Mouse (Mus musculus) ES-E14 (cell line): ENCODE results near the gene Hoxc5. TPM values are rescaled to one million over a fixed set of nuclear protein-coding genes. Genes with fewer than 3 reads are reported as not detected.

ENCODE experiments used
- DNase-seq: peaks from one replicate; pipeline ENCODE4 v3.0.0-alpha.2; 2013; ENCODE audit warnings: low read depth, low spot score
- H3K27ac ChIP-seq: 2 replicates; pipeline ENCODE4 v1.5.1; 2012; ENCODE audit warnings: low read depth, mild to moderate bottlenecking, low read length, moderate library complexity, mixed read lengths; ENCODE audit not compliant: poor library complexity, insufficient read depth, severe bottlenecking
- H3K36me3 ChIP-seq: 2 replicates; pipeline ENCODE4 v1.6.1; 2012; ENCODE audit warnings: mild to moderate bottlenecking, low read length, moderate library complexity, mixed read lengths; ENCODE audit not compliant: control insufficient read depth, poor library complexity, insufficient read depth, severe bottlenecking
- H3K4me1 ChIP-seq, 2 experiments: fragments of 150-350 bp in 1 of 2; sonication (generic) in 1 of 2; 2 replicates each; pipeline ENCODE4 v1.6.1; 2012; ENCODE audit warnings: low read length in 2 of 2, mild to moderate bottlenecking in 1 of 2, mixed read lengths in 1 of 2; ENCODE audit not compliant: control insufficient read depth in 2 of 2, insufficient read depth in 2 of 2, poor library complexity in 1 of 2
- H3K4me3 ChIP-seq, 2 experiments: fragments of 150-350 bp in 1 of 2; sonication (generic) in 1 of 2; 2 replicates each; pipeline ENCODE4 v1.5.1; 2012; ENCODE audit warnings: low read length in 2 of 2, low read depth in 1 of 2, mild to moderate bottlenecking in 1 of 2, mixed read lengths in 1 of 2; ENCODE audit not compliant: insufficient read depth in 1 of 2, poor library complexity in 1 of 2, severe bottlenecking in 1 of 2
- H3K9ac ChIP-seq: 2 replicates; pipeline ENCODE4 v1.6.1; 2012; ENCODE audit warnings: low read depth, mild to moderate bottlenecking, low read length, mixed read lengths; ENCODE audit not compliant: poor library complexity, insufficient read depth, severe bottlenecking
- H3K9me3 ChIP-seq: fragments of 150-350 bp; sonication (generic); 2 replicates; pipeline ENCODE4 v1.6.1; 2012; ENCODE audit warnings: low read depth, mild to moderate bottlenecking, low read length; ENCODE audit not compliant: control insufficient read depth, insufficient read depth
- CHD2 ChIP-seq: IDR thresholded peaks from 2 replicates; pipeline ENCODE4 v1.6.1; 2014; ENCODE audit warnings: mild to moderate bottlenecking, low read depth, low read length, inconsistent platforms
- HCFC1 ChIP-seq: IDR thresholded peaks from 2 replicates; pipeline ENCODE4 v1.6.1; 2012; ENCODE audit warnings: low read length, inconsistent platforms, borderline replicate concordance; ENCODE audit not compliant: insufficient read depth
- MAFK ChIP-seq: IDR thresholded peaks from 2 replicates; pipeline ENCODE4 v1.6.1; 2014; ENCODE audit warnings: mild to moderate bottlenecking, low read depth, low read length, inconsistent platforms; ENCODE audit not compliant: insufficient read depth
- ZC3H11A ChIP-seq: IDR thresholded peaks from 2 replicates; pipeline ENCODE4 v1.6.1; 2012; ENCODE audit warnings: low read depth, mild to moderate bottlenecking, inconsistent platforms, low read length, borderline replicate concordance
- ZNF384 ChIP-seq: IDR thresholded peaks from 2 replicates; pipeline ENCODE4 v1.6.1; 2012; ENCODE audit warnings: low read depth, low read length, inconsistent platforms
- in situ Hi-C, 2 experiments: fragments of 600-800 bp; cut with MboI; formaldehyde crosslinking; loops; one replicate each; pipeline ENCODE4 v1.15.1; 2025; ENCODE audit warnings: low sequenced_read_pairs in 2 of 2, inconsistent platforms in 1 of 2; ENCODE audit not compliant: unreplicated experiment in 2 of 2
- total RNA-seq: library from RNA; depleted of rRNA; stranded (reverse); fragments of 300-350 nt; gene quantifications from 2 replicates; pipeline ENCODE4 v1.2.3, GENCODE M21; 2012

Hoxc5 gene
- total RNA-seq, 1 experiment: 0.22 TPM

GRCm38 (mm10) chr15:102978615-102979515 is 11.6 kb downstream of the Hoxc5 start:
- TF ChIP-seq ZC3H11A: no peak
- no peak for TF ChIP-seq HCFC1
- TF ChIP-seq MAFK: no peak
- TF ChIP-seq ZNF384: no peak
- TF ChIP-seq CHD2: no peak
- no peak overlapping the region for H3K27ac ChIP-seq
- no peaks in the 10 kb centered on the region for H3K9me3 ChIP-seq
- no peak overlapping the region for H3K4me3 ChIP-seq
- H3K4me1 ChIP-seq: peaks cover 0 to 6% of the 10 kb centered on the region in 2 experiments; a peak in 1 of 4 replicates
- DNase-seq: no peak
- in situ Hi-C loops: loop anchor here in 1 of 2 experiments (25.0 kb wide), 1 partner anchor 333 kb away; the partner anchor contains the start of gene Gpr84
- H3K9ac ChIP-seq: no peak overlapping the region
- no peaks in the 10 kb centered on the region for H3K36me3 ChIP-seq

- Histone ChIP-seq H3K27ac (no peak overlapping the region), H3K4me3 (no peak overlapping the region), H3K9me3 (no peaks in the 10 kb centered on the region), H3K36me3 (no peaks in the 10 kb centered on the region), H3K9ac (no peak overlapping the region), H3K4me1 (peaks cover 0 to 6% of the 10 kb centered on the region in 2 experiments; a peak in 1 of 4 replicates)
- in situ Hi-C loops: loop anchor here in 1 of 2 experiments (10.0 to 25.0 kb wide), 3 partner anchors 55 to 332 kb away; partner anchors contain the start of genes Gpr84 and Hoxc13
- no peak for TF ChIP-seq ZNF384
- no peak for TF ChIP-seq HCFC1
- no peak for TF ChIP-seq MAFK
- TF ChIP-seq CHD2: no peak
- no peak for TF ChIP-seq ZC3H11A
- DNase-seq: no peak
Measured at GRCm38 (mm10) chr15:102979936-102980335, 12.7 kb downstream of the Hoxc5 start.

- no peaks in the 10 kb centered on the region for H3K36me3 ChIP-seq
- no peak overlapping the region for H3K27ac ChIP-seq
- H3K4me1 ChIP-seq: peaks cover 0 to 6% of the 10 kb centered on the region in 2 experiments; a peak in 1 of 4 replicates
- in situ Hi-C loops: loop anchor here in 1 of 2 experiments (10.0 to 25.0 kb wide), 3 partner anchors 56 to 332 kb away; partner anchors contain the start of genes Gpr84 and Hoxc13
- H3K9ac ChIP-seq: no peak overlapping the region
- no peaks in the 10 kb centered on the region for H3K9me3 ChIP-seq
- no peak overlapping the region for H3K4me3 ChIP-seq
- DNase-seq: no peak
- TF ChIP-seq ZNF384 (no peak), CHD2 (no peak), HCFC1 (no peak)
Measured at GRCm38 (mm10) chr15:102980352-102980751, 13.1 kb downstream of the Hoxc5 start.

- no peak overlapping the region for H3K9ac ChIP-seq
- TF ChIP-seq CHD2 (no peak), ZC3H11A (no peak), ZNF384 (no peak), MAFK (no peak), HCFC1 (no peak)
- no peaks in the 10 kb centered on the region for H3K9me3 ChIP-seq
- DNase-seq: no peak
- no peak overlapping the region for H3K27ac ChIP-seq
- in situ Hi-C loops: loop anchor here in 1 of 2 experiments (10.0 to 25.0 kb wide), 3 partner anchors 56 to 331 kb away; partner anchors contain the start of genes Gpr84 and Hoxc13
- peak overlapping the region; percentile 8 to 60; a peak in 3 of 4 replicates for H3K4me3 ChIP-seq
- no peaks in the 10 kb centered on the region for H3K36me3 ChIP-seq
- H3K4me1 ChIP-seq: peaks cover 0 to 4% of the 10 kb centered on the region in 2 experiments; a peak in 1 of 4 replicates
Measured at GRCm38 (mm10) chr15:102980912-102981311, 13.7 kb downstream of the Hoxc5 start.
